Mouse (Mus musculus) embryonic facial prominence, embryonic 11.5 days (tissue): ENCODE measurements at regions not wholly inside any gene's neighbourhood (a gene's known extent, or its start where the extent isn't known, plus 50 kb on each side); places are given as distances from the start of the nearest gene placed in this dataset.

Experiments
- ATAC-seq: fragments of 200-750 bp; cut with Nextera tagmentation; replicated peaks from 2 replicates; pipeline ENCODE4 v1.8.0; 2017; ENCODE audit warnings: low read depth; ENCODE audit not compliant: insufficient number of reproducible peaks, low FRiP score, low TSS enrichment
- DNase-seq: peaks from one replicate; pipeline ENCODE4 v3.0.0-alpha.2; 2015; ENCODE audit warnings: low spot score
- H3K27ac ChIP-seq: fragments of 300-500 bp; sonication (generic); replicated peaks from 2 replicates; pipeline ENCODE4 v1.5.1; 2014; ENCODE audit warnings: mild to moderate bottlenecking, low read depth, low read length, control low read depth
- H3K27me3 ChIP-seq: fragments of 300-500 bp; sonication (generic); 2 replicates; pipeline ENCODE4 v1.6.1; 2014; ENCODE audit warnings: mild to moderate bottlenecking, low read length, moderate library complexity, mixed read lengths; ENCODE audit not compliant: control insufficient read depth, insufficient read depth
- H3K36me3 ChIP-seq: fragments of 300-500 bp; sonication (generic); replicated peaks from 2 replicates; pipeline ENCODE4 v1.6.1; 2014; ENCODE audit warnings: low read depth, mild to moderate bottlenecking, low read length, moderate library complexity, mixed read lengths; ENCODE audit not compliant: control insufficient read depth, insufficient read depth
- H3K4me1 ChIP-seq: fragments of 300-500 bp; sonication (generic); 2 replicates; pipeline ENCODE4 v1.6.1; 2014; ENCODE audit warnings: low read length, mixed read lengths; ENCODE audit not compliant: control insufficient read depth, insufficient read depth
- H3K4me2 ChIP-seq: fragments of 300-500 bp; sonication (generic); 2 replicates; pipeline ENCODE4 v1.6.1; 2014; ENCODE audit warnings: low read depth, mild to moderate bottlenecking, control low read depth, low read length, moderate library complexity
- H3K4me3 ChIP-seq: fragments of 300-500 bp; sonication (generic); 2 replicates; pipeline ENCODE4 v1.5.1; 2014; ENCODE audit warnings: low read depth, low read length, control low read depth
- H3K9ac ChIP-seq: fragments of 300-500 bp; sonication (generic); replicated peaks from 2 replicates; pipeline ENCODE4 v1.6.1; 2014; ENCODE audit warnings: mild to moderate bottlenecking, control low read depth, low read length
- H3K9me3 ChIP-seq: fragments of 300-500 bp; sonication (generic); replicated peaks from 2 replicates; pipeline ENCODE4 v1.6.1; 2016; ENCODE audit warnings: mild to moderate bottlenecking, low read length, inconsistent platforms, mixed read lengths; ENCODE audit not compliant: control insufficient read depth
- WGBS: fragments of 180-500 bp; shearing (Covaris S2); extraction: QIAGEN DNeasy Blood & Tissue Kit; methylation state at CpG from one replicate; pipeline ENCODE4 v1.1.7; 2014; 5-methylcytosine and 5-hydroxymethylcytosine counted together

GRCm38 (mm10) chr2:72881554-72881953, 98.7 kb downstream of the Sp3 start:
- Histone ChIP-seq H3K4me1 (no peaks in the 10 kb centered on the region), H3K9ac (no peak overlapping the region), H3K9me3 (no peaks in the 10 kb centered on the region), H3K27me3 (no peaks in the 10 kb centered on the region), H3K36me3 (no peaks in the 10 kb centered on the region), H3K27ac (no peak overlapping the region), H3K4me3 (no peak overlapping the region), H3K4me2 (no peak overlapping the region)
- 75% methylated on average over 2 of the region's 2 CpGs for WGBS
- ATAC-seq (no peak), DNase-seq (no peak)

GRCm38 (mm10) chr2:72886250-72886649, 94.0 kb downstream of the Sp3 start:
- ATAC-seq (no peak), DNase-seq (no peak)
- Histone ChIP-seq H3K36me3 (no peaks in the 10 kb centered on the region), H3K4me3 (no peak overlapping the region), H3K9ac (no peak overlapping the region), H3K9me3 (no peaks in the 10 kb centered on the region), H3K4me1 (no peaks in the 10 kb centered on the region), H3K27ac (no peak overlapping the region), H3K27me3 (no peaks in the 10 kb centered on the region), H3K4me2 (no peak overlapping the region)
- 86% methylated on average over 2 of the region's 2 CpGs for WGBS
